Mouse (Mus musculus) kidney, postnatal 14 days (tissue): ENCODE results near the gene Nt5c.
A peak's percentile ranks its signal among the peaks of the same experiment; 100 is the strongest.
"Not testable (repeated sequence)": the region's sequence is repeated elsewhere in the genome, so short reads cannot be mapped to it uniquely, and the experiment has no call there.

Source experiments
- DNase-seq: peaks from one replicate; pipeline ENCODE4 v3.0.0; 2022; ENCODE audit warnings: mixed read lengths

The Nt5c gene

DNA sequence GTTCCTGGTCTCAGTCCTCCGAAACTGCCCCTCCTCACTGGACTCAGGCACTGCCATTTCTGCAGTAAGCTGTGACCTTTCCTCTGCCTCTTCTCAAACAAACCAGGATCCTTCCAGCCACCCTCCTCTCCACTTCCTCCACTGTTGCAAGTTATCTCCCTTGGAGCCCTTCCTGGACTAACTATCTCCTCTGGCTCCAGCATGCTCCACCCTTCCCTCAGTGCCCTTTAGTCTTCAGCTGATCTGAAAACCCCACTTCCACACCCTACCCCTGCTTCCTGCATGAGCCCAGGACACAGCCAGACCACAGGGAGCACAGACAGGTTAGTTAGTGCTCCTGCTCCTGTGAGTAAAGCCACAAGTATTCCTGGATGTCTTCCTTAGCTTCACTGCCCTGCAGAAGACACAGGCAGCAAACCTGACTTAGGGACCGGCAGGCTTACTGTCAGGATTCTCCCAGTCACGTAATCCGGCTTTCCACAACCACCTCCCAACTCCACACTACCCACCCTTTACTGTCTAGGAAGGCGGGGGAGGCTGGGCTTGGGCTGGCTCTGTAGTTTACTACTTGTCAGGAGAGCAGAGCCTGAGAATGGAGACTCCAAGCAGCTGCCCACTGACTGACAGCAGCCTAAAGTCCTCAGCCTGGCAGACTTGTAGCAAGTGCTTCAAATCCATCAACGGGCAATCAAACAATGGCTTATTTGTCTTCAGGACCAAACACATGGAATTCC, 18.3 kb upstream of the Nt5c start:
- DNase-seq, result no peak

DNA sequence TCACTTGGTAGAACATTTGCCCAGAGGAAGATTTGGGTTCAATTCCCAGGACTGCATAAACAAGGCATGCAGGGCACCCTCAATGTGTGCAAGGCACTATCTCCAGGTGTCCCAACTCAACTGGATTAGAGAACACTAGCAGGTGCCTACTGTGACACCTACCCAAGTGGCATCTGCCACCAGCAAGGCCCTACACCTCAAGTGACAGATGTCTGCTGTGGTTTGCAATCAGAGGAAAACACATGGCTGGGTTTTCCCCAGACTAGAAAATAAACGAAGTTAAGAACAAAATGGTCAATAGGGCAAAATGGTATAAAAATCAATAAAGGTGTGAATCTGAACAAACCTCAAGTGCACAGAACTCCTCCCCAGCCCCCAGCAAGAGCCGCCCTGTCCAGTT, 16.4 kb upstream of the Nt5c start:
- no peak for DNase-seq

DNA sequence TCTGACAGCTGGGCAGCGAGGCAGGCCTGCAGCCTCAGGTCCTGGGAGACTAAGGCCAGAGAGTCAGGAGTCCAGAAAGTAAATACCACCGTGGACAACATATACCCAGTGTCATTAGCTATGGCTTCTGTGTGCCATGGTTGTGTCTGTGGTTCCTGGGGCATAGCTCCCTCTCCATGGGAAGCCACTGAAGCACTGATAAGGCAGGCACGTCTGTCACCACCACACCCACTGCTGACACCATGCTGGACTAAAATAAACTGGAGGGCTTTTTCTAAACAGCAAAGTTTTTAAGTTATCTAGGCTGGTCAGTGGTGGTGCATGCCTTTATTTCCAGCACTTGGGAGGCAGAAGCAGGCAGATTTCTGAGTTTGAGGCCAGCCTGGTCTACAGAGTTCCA, 14.9 kb upstream of the Nt5c start:
- no peak for DNase-seq

DNA sequence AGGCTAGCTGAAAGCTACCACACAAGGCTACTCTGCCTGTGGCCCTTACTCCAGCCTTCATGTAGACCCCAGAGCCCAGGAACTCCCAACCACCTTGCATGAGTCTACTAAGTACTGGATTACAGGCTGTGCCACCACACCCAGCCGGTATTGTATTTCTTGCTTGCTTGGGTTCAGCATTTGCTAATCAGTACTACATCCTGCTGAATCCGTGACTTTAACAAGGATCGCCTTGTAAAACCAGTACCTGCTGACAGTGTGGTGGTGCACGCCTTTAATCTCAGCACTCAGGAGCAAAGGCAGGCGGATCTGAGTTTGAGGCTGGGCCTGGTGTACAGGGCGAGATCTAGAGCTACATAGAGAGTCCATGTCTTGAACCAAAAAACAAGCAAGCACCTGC, 11.0 kb upstream of the Nt5c start:
- DNase-seq, result no peak

DNA sequence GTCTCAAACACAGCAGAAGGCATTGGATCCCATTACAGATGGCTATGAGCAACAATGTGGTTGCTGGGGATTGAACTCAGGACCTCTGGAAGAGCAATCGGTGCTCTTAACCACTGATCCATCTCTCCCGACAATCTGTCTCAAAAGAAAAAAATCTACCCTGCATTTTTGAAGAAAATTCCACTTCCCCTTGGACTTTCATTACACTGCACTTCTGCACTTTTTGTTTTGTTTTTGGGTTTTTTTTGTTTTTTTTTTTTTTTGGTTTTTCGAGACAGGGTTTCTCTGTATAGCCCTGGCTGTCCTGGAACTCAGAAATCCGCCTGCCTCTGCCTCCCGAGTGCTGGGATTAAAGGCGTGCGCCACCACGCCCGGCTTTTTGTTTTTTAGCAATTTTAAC, 4.9 kb upstream of the Nt5c start:
- not testable (repeated sequence) for DNase-seq

DNA sequence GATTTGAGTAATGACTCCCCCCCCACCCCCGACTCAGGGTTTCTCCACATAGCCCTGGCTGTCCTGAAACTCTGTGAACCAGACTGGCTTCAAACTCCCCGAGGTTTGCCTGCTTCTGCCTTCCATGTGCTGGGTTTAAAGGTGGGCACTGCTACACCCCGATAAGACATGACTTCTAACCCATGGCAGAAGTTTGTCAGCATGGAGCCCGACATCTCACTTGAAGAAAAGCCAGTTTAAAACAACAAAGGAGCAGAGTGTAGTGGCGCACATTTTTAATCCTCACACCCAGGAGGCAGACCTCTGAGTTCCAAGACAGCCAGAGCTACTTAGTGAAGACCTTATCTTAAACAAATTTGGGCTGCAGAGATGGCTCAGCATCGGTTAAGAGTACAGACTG, 725 bp upstream of the Nt5c start:
- no peak for DNase-seq

DNA sequence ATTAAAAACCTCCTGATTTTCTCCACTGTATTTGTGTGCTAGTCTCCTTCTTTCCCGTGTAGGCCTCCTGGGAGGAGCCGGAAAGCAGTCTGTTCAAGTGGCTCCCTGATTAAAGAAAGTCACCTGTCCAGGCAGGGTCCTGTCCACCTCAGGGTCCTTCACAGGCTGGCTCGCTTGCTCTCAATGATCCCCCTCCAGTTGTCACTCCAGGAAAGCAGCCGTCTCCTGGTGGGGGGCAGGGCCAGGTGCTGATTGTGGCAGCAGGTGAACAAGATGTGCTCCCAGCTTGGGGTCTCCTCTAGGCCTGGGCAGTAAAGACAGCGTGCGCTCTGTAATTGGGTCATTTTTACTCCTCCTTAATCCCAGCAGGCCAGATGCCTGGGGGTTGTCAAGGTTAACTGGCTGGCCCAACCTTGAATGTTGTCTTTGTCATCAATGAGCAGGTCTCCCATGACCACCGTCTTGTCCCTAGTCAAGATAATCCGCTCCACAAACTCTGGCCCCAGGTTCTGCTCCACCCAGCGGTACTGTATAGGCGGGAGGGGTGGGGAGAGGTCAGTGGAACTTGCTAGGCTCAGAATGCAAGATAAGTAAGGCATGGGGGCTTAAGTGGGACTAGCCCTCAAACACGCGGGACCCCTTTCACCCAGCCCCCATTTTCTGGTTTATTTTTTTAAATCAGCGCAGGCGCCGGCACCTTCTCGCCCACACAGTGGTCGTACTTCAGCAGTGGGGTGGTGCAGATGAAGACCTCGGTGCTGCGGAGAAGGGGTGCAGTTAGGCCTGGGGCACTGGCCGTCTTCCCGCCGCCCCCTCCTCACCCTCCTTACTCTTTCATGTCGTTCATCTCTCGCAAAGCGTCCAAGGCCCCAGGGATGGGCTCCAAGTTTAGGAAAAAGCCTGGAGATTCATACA, 964 bp downstream of the Nt5c start:
- DNase-seq, result no peak

DNA sequence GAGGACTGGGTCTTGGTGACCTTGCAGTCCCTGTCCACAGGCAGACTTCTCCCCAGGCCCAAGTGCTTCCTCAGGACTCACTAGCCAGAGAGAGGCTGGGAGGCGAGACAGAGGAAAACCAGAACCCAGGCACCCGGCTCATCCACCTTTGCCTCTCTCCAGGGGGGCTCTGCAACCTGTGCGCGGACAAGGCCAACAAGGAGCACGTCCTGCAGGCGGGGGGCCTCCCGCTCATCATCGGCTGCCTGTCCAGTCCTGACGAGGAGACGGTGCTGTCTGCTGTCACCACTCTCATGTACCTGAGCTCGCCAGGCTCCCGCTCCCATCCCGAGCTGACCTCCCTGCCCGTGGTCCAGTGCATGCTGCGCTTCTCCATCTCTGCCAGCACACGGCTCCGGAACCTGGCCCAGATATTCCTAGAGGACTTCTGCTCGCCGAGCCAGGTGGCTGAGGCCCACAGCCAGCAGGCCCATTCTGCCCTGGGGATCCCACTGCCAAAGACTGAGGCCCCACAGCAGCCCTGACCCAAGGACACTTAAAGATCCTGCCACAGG, 3.0 kb downstream of the Nt5c start:
- DNase-seq, result no peak

DNA sequence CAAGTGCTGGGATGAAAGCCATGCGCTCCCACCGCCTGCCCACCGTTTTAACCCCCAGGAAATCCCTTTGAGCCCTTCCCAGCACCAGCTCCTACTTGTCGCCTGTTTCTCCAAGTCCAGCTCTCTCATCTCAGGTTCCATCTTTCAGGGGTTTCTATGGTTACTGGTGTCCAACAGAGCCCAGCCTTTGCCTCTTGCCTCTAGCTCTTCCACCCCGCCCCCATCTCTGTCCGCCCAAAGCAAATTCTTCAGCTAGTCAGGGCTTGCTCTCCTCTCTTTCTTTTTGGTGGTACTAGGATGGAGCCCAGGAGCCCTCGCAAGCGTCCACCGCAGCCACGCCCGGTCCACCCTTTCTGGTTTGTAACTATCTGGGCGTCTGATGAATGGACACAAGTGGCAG, 6.5 kb downstream of the Nt5c start:
- no peak for DNase-seq

DNA sequence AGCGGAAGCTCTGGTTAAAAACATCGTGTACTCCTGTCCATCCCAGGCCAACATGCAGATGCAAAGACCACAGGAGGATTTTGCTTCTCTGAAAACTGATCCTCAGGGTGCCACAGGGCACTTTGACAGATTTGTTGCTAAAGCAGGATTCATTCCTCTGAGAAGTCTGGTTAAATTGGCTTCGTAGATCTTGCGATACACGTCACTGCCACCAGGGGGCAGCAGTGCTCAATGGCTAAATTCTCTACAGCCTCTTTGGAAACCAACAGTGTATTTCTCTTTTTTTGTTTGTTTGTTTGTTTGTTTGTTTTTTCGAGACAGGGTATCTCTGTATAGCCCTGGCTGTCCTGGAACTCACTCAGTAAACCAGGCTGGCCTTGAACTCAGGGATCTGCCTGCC, 7.9 kb downstream of the Nt5c start:
- peak; percentile 77 for DNase-seq

DNA sequence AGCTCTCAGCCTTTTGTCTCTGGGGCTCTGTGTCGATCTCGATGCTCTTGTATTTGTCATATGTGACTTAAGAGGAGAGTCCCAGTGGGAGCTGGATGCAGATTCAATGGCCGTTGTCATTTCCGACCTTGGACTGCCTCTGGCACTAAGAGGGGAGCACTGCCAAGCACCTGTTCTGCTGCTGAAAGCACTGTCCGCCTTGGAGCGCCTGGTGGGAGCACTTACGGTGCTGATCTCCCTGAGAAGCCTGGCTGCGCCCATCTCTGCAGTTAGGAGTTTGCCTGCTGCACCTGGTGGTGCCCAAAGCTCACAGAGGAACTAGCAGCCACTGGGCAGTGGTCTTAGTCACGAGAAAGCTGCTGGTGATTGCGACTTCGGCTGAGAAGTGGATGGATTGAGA, 8.4 kb downstream of the Nt5c start:
- no peak for DNase-seq

DNA sequence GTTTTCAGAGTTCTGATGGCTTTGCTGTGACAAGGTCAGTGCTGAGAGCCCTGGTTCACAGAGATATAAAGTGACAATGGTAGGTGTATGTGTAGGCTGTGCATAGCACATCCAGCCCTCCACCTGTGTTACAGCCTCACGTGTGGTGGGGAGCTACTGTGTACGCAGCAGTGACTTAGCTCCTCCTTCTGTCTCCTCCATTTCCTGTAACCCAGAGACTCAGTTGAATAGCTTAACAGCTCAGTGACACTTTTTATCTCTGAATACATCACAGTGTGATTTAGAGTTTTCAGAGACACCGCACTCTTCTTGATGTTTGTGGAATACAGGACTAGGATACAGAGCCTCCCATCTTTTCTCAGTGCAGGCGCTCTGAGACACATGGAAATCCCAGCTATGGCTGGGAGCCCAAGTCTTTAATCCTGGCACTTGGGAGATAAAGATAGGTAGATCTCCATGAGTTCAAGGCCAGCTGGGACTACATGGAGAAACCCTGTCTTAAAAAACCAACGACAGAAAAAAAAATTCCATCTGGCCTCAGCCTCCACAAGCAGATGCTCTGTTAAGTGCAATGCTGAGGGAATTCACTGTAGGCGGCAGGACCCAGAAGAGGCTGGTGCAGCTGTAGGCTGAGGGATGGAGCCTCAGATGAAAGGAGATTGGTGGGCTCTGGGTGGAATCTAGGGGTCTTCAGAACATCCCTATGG, 10.0 kb downstream of the Nt5c start:
- no peak for DNase-seq

DNA sequence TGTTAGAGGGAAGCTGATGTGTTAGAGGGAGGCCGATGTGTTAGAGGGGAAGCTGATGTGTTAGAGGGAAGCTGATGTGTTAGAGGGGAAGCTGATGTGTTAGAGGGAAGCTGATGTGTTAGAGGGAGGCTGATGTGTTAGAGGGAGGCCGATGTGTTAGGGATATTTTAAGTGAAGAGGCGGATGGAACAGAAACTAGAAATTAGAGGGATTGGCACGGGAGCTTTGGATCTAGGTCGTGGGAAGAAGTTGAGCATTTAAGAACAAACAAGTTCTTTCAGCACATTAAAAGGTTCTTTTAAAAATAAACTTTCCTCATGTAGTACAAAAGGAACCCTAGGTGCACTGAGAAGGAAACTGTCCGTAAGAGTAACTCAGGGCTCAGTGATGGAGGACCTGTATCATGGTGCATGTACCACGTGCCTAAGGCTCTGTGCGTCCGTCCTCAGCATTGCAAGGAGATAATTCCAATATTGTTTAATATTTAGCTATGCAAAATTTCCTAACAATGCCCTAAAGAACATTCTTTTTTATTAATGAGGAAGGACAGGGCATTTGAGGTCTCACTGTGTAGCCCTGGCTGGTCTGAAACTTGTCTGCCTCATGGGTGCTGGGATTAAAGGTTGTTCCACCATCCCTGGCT, 13.2 kb downstream of the Nt5c start:
- DNase-seq, result no peak

DNA sequence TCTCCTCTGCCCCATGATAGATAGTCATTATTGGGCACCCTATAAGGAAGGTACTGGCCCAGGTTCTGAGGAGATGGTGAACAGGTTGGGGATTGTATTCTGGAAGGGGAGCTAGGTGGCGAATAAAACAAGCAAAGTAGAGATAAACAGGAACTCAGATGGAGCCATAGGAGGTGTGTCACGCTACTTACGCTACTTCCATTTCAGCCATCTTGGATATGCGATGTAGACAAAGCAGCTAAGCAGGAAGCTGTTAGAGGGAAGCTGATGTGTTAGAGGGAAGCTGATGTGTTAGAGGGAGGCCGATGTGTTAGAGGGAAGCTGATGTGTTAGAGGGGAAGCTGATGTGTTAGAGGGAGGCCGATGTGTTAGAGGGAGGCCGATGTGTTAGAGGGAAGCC, 14.3 kb downstream of the Nt5c start:
- DNase-seq, result not testable (repeated sequence)

DNA sequence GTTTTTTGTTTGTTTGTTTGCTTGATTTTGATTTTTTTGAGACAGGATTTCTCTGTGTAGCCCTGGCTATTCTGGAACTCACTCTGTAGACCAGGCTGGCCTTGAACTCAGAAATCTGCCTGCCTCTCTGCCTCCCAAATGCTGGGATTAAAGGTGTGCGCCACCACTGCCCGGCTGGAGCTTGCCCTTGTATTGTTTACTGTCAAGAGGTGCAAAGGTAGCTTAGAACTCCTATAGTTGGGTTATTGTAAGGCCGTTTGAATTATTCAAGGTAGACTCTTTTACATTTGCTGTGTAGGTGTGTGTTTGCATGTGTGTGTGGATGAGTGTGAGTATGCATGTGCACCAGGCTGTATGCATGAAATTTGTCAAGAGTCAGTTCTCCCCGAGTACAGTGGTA, 15.0 kb downstream of the Nt5c start:
- not testable (repeated sequence) for DNase-seq

DNA sequence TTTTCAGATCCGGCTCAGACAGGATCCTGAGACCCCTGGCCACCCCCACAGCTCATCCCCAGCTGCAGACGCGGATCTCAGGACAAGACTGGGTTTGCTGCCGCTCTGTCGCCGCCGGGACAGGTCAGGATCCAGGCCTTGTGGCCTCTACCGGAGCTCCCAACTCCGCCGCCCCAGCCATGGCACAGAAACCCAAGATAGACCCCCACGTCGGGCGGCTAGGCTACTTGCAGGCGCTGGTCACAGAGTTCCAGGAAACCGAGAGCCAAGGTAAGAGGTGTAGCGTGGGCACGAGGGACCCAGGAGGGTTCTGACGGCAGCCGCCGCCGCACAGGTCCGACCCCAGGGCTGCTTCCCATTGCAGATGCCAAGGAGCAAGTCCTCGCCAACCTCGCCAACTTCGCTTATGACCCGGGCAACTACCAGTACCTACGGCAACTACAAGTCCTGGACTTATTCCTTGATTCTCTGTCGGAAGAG, 15.9 kb downstream of the Nt5c start:
- no peak for DNase-seq

DNA sequence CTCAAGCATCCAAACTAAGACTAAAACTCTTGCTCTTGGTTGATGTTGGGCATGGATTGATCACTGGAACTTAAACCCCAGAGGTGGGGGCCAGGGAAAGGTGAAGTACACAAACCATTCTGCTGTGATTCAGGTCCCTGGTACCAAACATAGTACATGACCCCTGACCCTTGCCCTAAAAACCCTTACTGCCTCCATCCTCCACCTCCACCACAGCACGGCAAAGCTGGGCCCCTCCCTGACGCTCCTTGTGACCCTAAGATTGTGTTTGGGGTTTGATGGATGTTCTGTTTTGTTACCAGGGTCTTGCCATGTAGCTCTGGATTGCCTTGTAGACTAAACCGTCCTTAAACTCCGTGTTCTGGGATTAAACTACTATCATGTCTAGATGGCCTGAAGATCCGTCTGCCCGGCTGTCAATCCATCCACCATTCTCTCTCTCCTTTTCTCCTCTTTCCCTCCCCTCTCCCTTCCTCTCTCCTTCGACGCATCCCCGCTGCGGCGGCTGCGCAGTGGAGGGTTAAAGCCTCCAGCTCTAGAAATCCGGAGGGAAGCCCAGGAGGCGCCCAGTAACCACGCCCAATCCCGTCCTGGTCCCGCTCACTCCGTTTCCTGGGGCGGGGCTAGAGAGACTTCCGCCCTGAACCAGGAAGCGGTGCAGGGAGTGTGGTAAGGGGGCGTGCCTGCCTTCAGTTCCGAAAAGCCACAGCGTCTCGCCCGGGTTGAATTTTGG, 16.5 kb downstream of the Nt5c start, which contains the start of gene Armc7:
TSS of gene Armc7 (plus strand) at position 643 of the 733 bp plus-strand sequence.
- peak; percentile 97 for DNase-seq

DNA sequence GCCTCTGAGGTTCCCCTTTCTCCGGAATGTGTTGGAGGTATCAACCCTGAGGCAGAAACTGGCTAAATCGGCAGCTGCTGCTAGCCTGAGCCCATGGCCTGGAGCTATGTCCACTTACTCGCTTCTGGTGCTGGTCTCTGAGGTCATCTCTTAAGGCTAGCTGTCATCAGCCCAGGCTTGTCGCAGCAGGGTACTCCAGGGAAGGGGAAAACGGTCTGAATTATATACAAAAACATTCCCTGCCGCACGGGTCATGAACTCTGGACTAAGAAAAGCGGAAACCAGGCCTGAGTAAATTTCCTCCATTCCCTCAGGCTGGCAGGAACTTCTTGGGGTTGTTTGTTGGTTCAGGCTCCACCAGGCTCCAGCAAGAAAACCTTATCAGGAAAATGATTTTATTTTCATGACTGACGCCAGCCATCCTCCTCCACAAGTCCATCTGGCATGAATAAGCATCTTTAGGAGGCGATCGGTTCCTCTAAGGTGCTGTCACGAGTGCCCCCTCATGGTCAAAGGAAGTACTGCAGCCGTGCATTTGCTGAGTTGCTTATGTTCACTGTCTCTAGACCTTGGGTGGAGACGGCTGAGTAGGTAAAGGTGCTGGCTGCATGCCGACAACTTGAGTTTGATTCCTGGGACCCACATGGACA, 17.9 kb downstream of the Nt5c start:
- peak; percentile 95 for DNase-seq

DNA sequence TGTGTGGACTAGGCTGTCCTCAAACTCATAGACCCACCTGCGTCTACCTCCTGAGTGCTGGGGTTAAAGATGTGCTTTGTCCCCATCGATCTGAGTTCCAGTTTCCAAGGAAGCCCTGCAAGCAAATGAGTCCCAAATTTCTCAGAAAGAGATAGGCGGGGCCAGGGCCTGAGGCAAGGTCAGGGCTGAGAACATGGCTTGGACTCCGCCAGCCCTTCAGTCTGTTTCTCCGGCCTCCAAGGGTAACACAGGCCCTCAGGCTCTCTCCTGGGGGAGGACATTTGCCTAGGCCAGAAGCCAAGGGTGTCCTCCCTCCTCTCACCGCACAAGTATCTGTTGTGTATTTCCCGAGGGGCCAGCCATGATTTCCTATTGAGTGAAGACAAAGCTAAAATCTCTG, 19.5 kb downstream of the Nt5c start:
- no peak for DNase-seq

DNA sequence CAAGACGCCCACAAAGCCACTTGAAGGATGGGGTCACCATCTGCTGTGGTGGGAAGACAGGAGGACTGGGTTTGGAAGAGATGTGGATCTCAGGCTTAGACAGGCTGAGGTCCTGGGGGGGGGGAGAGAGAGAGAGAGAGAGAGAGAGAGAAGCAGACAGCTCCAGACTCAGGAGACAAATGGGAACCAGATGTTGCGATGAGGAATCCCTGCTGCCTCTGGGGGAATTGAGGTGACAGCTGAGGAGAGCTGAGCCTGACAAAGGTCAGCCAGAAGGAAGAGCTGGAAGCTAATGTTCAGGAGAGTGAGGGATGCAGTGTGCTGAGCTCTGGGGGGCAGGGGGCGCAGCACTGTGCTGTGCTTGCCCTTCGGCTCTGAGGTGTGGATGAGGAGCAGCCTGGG, 24.4 kb downstream of the Nt5c start:
- no peak for DNase-seq

DNA sequence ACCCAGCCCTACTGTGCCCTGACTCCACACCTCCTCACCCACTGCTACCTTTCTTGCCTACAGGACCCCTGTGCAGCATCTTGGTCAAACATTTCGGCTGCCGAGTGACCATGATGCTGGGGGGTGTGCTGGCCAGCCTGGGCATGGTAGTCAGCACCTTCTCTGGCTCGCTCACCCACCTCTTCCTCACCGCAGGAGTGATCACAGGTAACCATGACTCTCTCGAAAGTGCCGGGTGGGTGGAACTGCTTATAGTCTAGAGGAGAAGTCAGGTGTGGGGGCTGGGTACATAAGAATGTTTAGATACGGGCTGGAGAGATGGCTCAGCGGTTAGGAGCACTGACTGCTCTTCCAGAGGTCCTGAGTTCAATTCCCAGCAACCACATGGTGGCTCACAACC, 26.8 kb downstream of the Nt5c start:
- DNase-seq, result no peak
